Mouse (Mus musculus) myocyte (in vitro differentiated cells): Measurements from ENCODE around the gene Tbxas1.

ENCODE experiments used
- CEBPB ChIP-seq: IDR thresholded peaks from 2 replicates; pipeline ENCODE4 v1.6.1; 2011; ENCODE audit warnings: mild to moderate bottlenecking, moderate library complexity; ENCODE audit not compliant: poor library complexity, insufficient read depth, severe bottlenecking
- E2F4 ChIP-seq: IDR thresholded peaks from one replicate; pipeline ENCODE4 v1.6.1; 2011; ENCODE audit warnings: mild to moderate bottlenecking, control low read depth, moderate library complexity; ENCODE audit not compliant: insufficient read depth
- MAX ChIP-seq: IDR thresholded peaks from one replicate; pipeline ENCODE4 v1.6.1; 2011; ENCODE audit warnings: low read depth, mild to moderate bottlenecking, control low read depth
- MYOD1 ChIP-seq, 3 experiments: IDR thresholded peaks; one replicate each; pipeline ENCODE4 v1.6.1; 2011; ENCODE audit warnings: control low read depth in 2 of 3, low read depth in 2 of 3, mild to moderate bottlenecking in 2 of 3, moderate library complexity in 1 of 3; ENCODE audit not compliant: insufficient read length in 2 of 3, control insufficient read depth in 1 of 3
- MYOG ChIP-seq, 3 experiments: IDR thresholded peaks; one replicate each; pipeline ENCODE4 v1.6.1; 2011; ENCODE audit warnings: control low read depth in 2 of 3, low read depth in 2 of 3, mild to moderate bottlenecking in 2 of 3; ENCODE audit not compliant: insufficient read length in 2 of 3, control insufficient read depth in 1 of 3, insufficient read depth in 1 of 3
- POLR2A ChIP-seq: IDR thresholded peaks from one replicate; pipeline ENCODE4 v1.6.1; 2011; ENCODE audit warnings: low read depth, mild to moderate bottlenecking, control low read depth, moderate library complexity; ENCODE audit not compliant: insufficient read length
- POLR2AphosphoS2 ChIP-seq: IDR thresholded peaks from one replicate; pipeline ENCODE4 v1.6.1; 2011; ENCODE audit warnings: low read depth, control low read depth; ENCODE audit not compliant: insufficient read length
- REST ChIP-seq: IDR thresholded peaks from one replicate; pipeline ENCODE4 v1.6.1; 2011; ENCODE audit warnings: mild to moderate bottlenecking, control low read depth, moderate library complexity; ENCODE audit not compliant: insufficient read depth, insufficient read length
- SRF ChIP-seq: IDR thresholded peaks from one replicate; pipeline ENCODE4 v1.6.1; 2011; ENCODE audit warnings: low read depth; ENCODE audit not compliant: control insufficient read depth, insufficient read length
- TCF12 ChIP-seq: IDR thresholded peaks from one replicate; pipeline ENCODE4 v1.6.1; 2011; ENCODE audit warnings: mild to moderate bottlenecking, control low read depth; ENCODE audit not compliant: poor library complexity, insufficient read depth, severe bottlenecking
- USF1 ChIP-seq: IDR thresholded peaks from one replicate; pipeline ENCODE4 v1.6.1; 2011; ENCODE audit warnings: low read depth, mild to moderate bottlenecking, control low read depth, moderate library complexity

- TF ChIP-seq CEBPB, result no peak
- no peak for TF ChIP-seq E2F4
- peak; percentile 60 for TF ChIP-seq POLR2A
- TF ChIP-seq MAX, result no peak
- no peak for TF ChIP-seq USF1
- TF ChIP-seq REST, result no peak
- no peak for TF ChIP-seq SRF
- no peak for TF ChIP-seq TCF12
- peak in 2 of 3 experiments; percentile 33 to 40 for TF ChIP-seq MYOG (IDR thresholded peaks at IDR 0.05; ENCODE audit: control insufficient read depth in 1 of 3, insufficient read depth in 1 of 3, insufficient read length in 2 of 3, low read depth in 2 of 3)
- peak in 1 of 3 experiments; percentile 30 for TF ChIP-seq MYOD1 (IDR thresholded peaks at IDR 0.05; ENCODE audit: control insufficient read depth in 1 of 3, insufficient read length in 2 of 3, low read depth in 2 of 3)
- no peak for TF ChIP-seq POLR2AphosphoS2
These were observed 242.6 kb downstream of the Tbxas1 start, which contains the start of gene Parp12 for GRCm38 (mm10) chr6:39117584-39118455.
